Mouse (Mus musculus) neural tube, postnatal 0 days (tissue): Measurements from ENCODE around the gene Eid1. TPM values are rescaled to one million over a fixed set of nuclear protein-coding genes. Genes with fewer than 3 reads are reported as not detected.

Experiments used
- polyA plus RNA-seq: library from polyadenylated mRNA; unstranded; fragments of >200 nt; fragmentation: Nextera tagmentation; extraction: Ambion mirVana; gene quantifications from 2 replicates; pipeline ENCODE4 v1.2.1, GENCODE M21; 2015

The Eid1 gene
- 428 and 455 TPM in 2 replicates for polyA plus RNA-seq

DNA sequence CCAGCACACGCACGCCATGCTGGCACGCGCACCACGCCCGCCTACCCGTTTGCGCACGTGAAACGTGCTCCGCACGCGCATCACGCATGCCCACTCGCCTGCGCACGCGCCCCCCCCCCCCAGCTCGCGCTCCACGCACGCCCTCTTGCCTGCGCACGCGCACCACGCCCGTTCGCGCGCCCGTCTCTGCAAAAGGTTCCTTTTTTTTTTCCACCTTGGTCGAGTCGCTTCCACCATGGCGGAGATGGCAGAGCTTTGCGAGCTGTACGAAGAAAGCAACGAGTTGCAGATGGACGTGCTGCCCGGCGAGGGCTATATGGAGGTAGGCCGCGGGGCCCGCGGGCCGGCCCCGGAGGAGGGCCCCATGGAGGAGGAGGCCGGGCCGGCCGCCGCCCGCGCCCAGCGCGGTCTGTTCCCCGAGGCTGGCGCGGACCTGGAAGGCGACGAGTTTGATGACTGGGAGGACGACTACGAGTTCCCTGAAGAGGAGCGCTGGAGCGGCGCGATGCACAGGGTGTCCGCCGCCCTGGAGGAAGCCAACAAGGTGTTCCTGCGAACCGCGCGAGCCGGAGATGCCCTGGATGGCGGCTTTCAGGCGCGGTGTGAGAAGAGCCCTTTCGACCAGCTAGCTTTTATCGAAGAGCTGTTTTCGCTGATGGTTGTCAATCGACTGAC is at the start of gene Eid1:
TSS of gene Eid1 (plus strand) at position 139 of the 675 bp plus-strand sequence.

DNA sequence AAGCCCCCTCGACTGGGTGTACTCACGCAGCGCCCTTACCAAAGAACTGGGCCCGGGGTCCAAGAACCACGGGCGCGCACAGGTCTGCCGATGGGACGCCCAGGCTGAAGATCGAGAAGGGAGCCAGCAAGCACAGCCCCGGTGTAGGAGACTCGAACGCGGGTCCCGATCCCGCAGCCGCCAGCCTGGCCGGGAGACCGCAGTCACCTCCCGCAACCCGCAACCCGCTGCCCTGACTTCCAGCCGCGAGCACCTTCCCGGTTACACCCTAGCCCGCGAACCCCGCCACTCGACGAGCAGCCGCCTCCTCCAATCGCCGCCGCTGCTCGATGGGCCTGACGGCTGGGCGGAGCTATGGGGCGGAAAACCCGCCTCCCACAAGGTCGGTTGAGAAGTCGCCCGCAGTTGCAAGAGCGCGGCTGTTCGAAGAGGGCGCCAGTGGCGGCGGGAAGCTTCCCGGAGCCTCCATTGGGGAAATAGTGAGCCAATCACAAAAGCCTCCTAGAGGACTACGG is 48.0 kb upstream of the Eid1 start, which contains the start of gene Cep152:
TSS of gene Cep152 (minus strand) at position 277 of the 515 bp plus-strand sequence.

DNA sequence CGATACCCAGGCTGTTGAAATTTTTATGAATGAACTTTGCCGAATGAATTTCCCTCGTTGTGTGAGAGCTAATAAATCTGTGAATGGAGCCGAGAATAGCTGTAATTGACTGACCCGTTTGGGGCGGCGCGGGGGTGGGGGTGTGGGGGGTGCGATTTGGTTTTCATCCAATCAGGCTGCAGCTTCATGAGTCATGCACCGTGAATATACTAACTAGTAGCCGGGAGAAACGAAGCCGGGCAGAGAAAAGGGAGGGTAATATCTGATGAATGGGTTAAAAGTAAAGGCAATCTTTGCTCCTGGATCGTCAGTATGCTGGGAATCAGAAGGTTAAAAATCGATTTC is 51.2 kb downstream of the Eid1 start, which contains the start of gene Shc4:
TSS of gene Shc4 (minus strand) at position 63 of the 345 bp plus-strand sequence.

Other genes with a start within 250 kb of the Eid1 start
- 0.11 and 0.12 TPM in 2 replicates for gene Gm9913, start 168.0 kb upstream of the Eid1 start, polyA plus RNA-seq
- 3.4 and 3.8 TPM in 2 replicates for gene Fbn1, start 165.1 kb upstream of the Eid1 start, polyA plus RNA-seq
- 1.5 and 1.6 TPM in 2 replicates for gene Cep152, start 48.0 kb upstream of the Eid1 start, polyA plus RNA-seq
- gene Shc4, start 51.1 kb downstream of the Eid1 start, polyA plus RNA-seq: 4.6 and 4.9 TPM in 2 replicates
- 28.5 and 29.8 TPM in 2 replicates for gene Secisbp2l, start 109.8 kb downstream of the Eid1 start, polyA plus RNA-seq
- gene Galk2, start 186.0 kb downstream of the Eid1 start, polyA plus RNA-seq: 30.8 and 31.2 TPM in 2 replicates
- 50.4 and 52.6 TPM in 2 replicates for gene Cops2, start 186.0 kb downstream of the Eid1 start, polyA plus RNA-seq